Mouse (Mus musculus): ENCODE data around the gene Cwc25.

- TF ChIP-seq MAX (IDR thresholded peaks at IDR 0.05) (no peak), CEBPB (IDR thresholded peaks at IDR 0.05; ENCODE audit: low read depth) (no peak), CTCF (IDR thresholded peaks at IDR 0.05; ENCODE audit: control insufficient read depth, insufficient read depth, insufficient read length) (no peak)
Measured at GRCm38 (mm10) chr11:97733689-97734088, 32.7 kb downstream of the Cwc25 start.

Measured in C2C12 (cell line).